In genomic region chr16:33714271-33714670, GRCm38 (mm10) we compare ENCODE assay signal across 8 mouse cellular contexts. TPM values are rescaled to one million over a fixed set of nuclear protein-coding genes. Genes with fewer than 3 reads are reported as not detected.
DNase-seq lines count a peak whose midpoint lies in the region; ATAC-seq and TF ChIP-seq lines count a peak whose summit lies in the region.

No protein-coding gene starts in this region.

- in situ Hi-C loops in ES-E14 (cut with MboI; ENCODE audit: low sequenced_read_pairs in 2 of 2, unreplicated experiment in 2 of 2), result no loop called here

- H3K4me3 ChIP-seq in ES-E14 (ENCODE audit: insufficient read depth in 1 of 2, low read depth in 1 of 2, low read length in 2 of 2, poor library complexity in 1 of 2, severe bottlenecking in 1 of 2), result peak overlapping the region in 1 of 2 experiments; percentile 39; a peak in 1 of 4 replicates
- H3K4me3 ChIP-seq in intestine, embryonic 14.5 days (ENCODE audit: low read depth, low read length), result peak overlapping the region; percentile 17
- no peak overlapping the region for H3K4me3 ChIP-seq in liver, postnatal 0 days (ENCODE audit: low read depth, low read length)
- H3K4me3 ChIP-seq in neural tube, embryonic 13.5 days, result 0 out of 2 replicates have a peak overlapping the region, but pooled peaks have one; percentile 12

- no peak overlapping the region for H3K27ac ChIP-seq in ES-E14 (ENCODE audit: insufficient read depth, low read depth, low read length, poor library complexity, severe bottlenecking)
- no peak overlapping the region for H3K27ac ChIP-seq in intestine, embryonic 14.5 days (ENCODE audit: low read depth)
- no peak overlapping the region for H3K27ac ChIP-seq in liver, postnatal 0 days (ENCODE audit: low read depth)
- no peak overlapping the region for H3K27ac ChIP-seq in neural tube, embryonic 13.5 days (replicated peaks)

- peak; percentile 95 for DNase-seq in ES-E14 (ENCODE audit: low read depth, low spot score)
- DNase-seq in adrenal gland, postnatal 36 days, result peak; percentile 71 to 81
- peak; percentile 59 for DNase-seq in forelimb bud, embryonic 11.5 days (ENCODE audit: low read depth, low spot score)
- peak; percentile 75 for DNase-seq in intestine, embryonic 14.5 days (ENCODE audit: low spot score)
- peak; percentile 82 for DNase-seq in liver, postnatal 0 days
- DNase-seq in thymus, postnatal 25 days, result peak; percentile 89
- no peak for DNase-seq in layer of hippocampus, postnatal 25 days (ENCODE audit: extremely low spot score in 1 of 2, low spot score in 1 of 2)

- H3K9me3 ChIP-seq in ES-E14 (ENCODE audit: control insufficient read depth, insufficient read depth, low read depth, low read length), result no peaks in the 10 kb centered on the region
- no peaks in the 10 kb centered on the region for H3K9me3 ChIP-seq in intestine, embryonic 14.5 days (ENCODE audit: control insufficient read depth, low read length)
- no peaks in the 10 kb centered on the region for H3K9me3 ChIP-seq in liver, postnatal 0 days (ENCODE audit: low read length)
- no peaks in the 10 kb centered on the region for H3K9me3 ChIP-seq in neural tube, embryonic 13.5 days

- peak overlapping the region; percentile 44 for H3K4me2 ChIP-seq in intestine, embryonic 14.5 days (ENCODE audit: low read length)
- H3K4me2 ChIP-seq in liver, postnatal 0 days (ENCODE audit: low read depth, low read length), result peak overlapping the region; percentile 60
- H3K4me2 ChIP-seq in neural tube, embryonic 13.5 days, result peak overlapping the region; percentile 40

- peak; percentile 65 for ATAC-seq in intestine, embryonic 14.5 days (replicated peaks; ENCODE audit: low FRiP score, low TSS enrichment, low read depth)
- peak; percentile 84 for ATAC-seq in liver, postnatal 0 days
- ATAC-seq in neural tube, embryonic 13.5 days (ENCODE audit: low read depth), result 0 out of 2 replicates have a peak, but pooled peaks have one; percentile 40

- H3K9ac ChIP-seq in ES-E14 (ENCODE audit: insufficient read depth, low read depth, low read length, poor library complexity, severe bottlenecking), result no peak overlapping the region
- no peak overlapping the region for H3K9ac ChIP-seq in intestine, embryonic 14.5 days (ENCODE audit: low read length)
- no peak overlapping the region for H3K9ac ChIP-seq in liver, postnatal 0 days (replicated peaks)
- H3K9ac ChIP-seq in neural tube, embryonic 13.5 days, result no peak overlapping the region

- peak; percentile 62 for TF ChIP-seq CTCF in liver, postnatal 0 days (IDR thresholded peaks at IDR 0.05; ENCODE audit: low read depth)

- TF ChIP-seq EP300 in liver, postnatal 0 days (IDR thresholded peaks at IDR 0.05; ENCODE audit: low read depth), result peak; percentile 50

- no peaks in the 10 kb centered on the region for H3K36me3 ChIP-seq in ES-E14 (ENCODE audit: control insufficient read depth, insufficient read depth, low read length, poor library complexity, severe bottlenecking)
- H3K36me3 ChIP-seq in intestine, embryonic 14.5 days (ENCODE audit: control insufficient read depth, insufficient read depth, low read length), result peaks cover 33% of the 10 kb centered on the region; the same call in 1 of the 2 replicates
- peaks cover 26% of the 10 kb centered on the region for H3K36me3 ChIP-seq in liver, postnatal 0 days (replicated peaks; ENCODE audit: insufficient read depth, low read length)
- peaks cover 7% of the 10 kb centered on the region; the same call in 1 of the 2 replicates for H3K36me3 ChIP-seq in neural tube, embryonic 13.5 days

- no peaks in the 10 kb centered on the region for H3K27me3 ChIP-seq in intestine, embryonic 14.5 days (replicated peaks; ENCODE audit: control insufficient read depth, insufficient read depth, low read length)
- no peaks in the 10 kb centered on the region for H3K27me3 ChIP-seq in liver, postnatal 0 days (ENCODE audit: insufficient read depth, low read length)
- no peaks in the 10 kb centered on the region for H3K27me3 ChIP-seq in neural tube, embryonic 13.5 days

- 6% methylated on average over 13 of the region's 13 CpGs for WGBS in intestine, embryonic 14.5 days
- 12% methylated on average over 13 of the region's 13 CpGs for WGBS in liver, postnatal 0 days (ENCODE audit: insufficient replicate concordance)
- 11% methylated on average over 13 of the region's 13 CpGs for WGBS in neural tube, embryonic 13.5 days

- peaks cover 2 to 12% of the 10 kb centered on the region in 2 experiments; a peak in 1 of 4 replicates for H3K4me1 ChIP-seq in ES-E14 (ENCODE audit: control insufficient read depth in 2 of 2, insufficient read depth in 2 of 2, low read length in 2 of 2, poor library complexity in 1 of 2)
- H3K4me1 ChIP-seq in intestine, embryonic 14.5 days (replicated peaks; ENCODE audit: control insufficient read depth, insufficient read depth, low read length), result peaks cover 8% of the 10 kb centered on the region; the same call in 1 of the 2 replicates
- H3K4me1 ChIP-seq in liver, postnatal 0 days (ENCODE audit: insufficient read depth), result peaks cover 8% of the 10 kb centered on the region; the same call in 1 of the 2 replicates
- 0 out of 2 replicates have a peak, but pooled peaks cover 14% of the 10 kb centered on the region for H3K4me1 ChIP-seq in neural tube, embryonic 13.5 days (replicated peaks)

TF ChIP-seq in ES-E14, 5 proteins besides CTCF, POLR2A, EP300 and RAD21:
- no peak for TF ChIP-seq CHD2 (IDR thresholded peaks at IDR 0.05; ENCODE audit: low read depth, low read length)
- no peak for TF ChIP-seq ZNF384 (IDR thresholded peaks at IDR 0.05; ENCODE audit: low read depth, low read length)
- TF ChIP-seq ZC3H11A (IDR thresholded peaks at IDR 0.05; ENCODE audit: borderline replicate concordance, low read depth, low read length), result no peak
- no peak for TF ChIP-seq MAFK (IDR thresholded peaks at IDR 0.05; ENCODE audit: insufficient read depth, low read depth, low read length)

RNA-seq across cellular contexts. Expression of gene Heg1, which starts 30.1 kb away (rescaled TPM):
- total RNA-seq in ES-E14 (2012; rRNA removed), result 5.3 and 8.7 TPM in 2 replicates
- 10 to 100 TPM; 50.3 to 76.7 TPM for total RNA-seq in adrenal gland, postnatal 36 days (2021)
- polyA plus RNA-seq in intestine, embryonic 14.5 days (2014; fragmentation: Nextera tagmentation; extraction: Ambion mirVana), result 26.5 and 28.4 TPM in 2 replicates
- 4.4 and 4.7 TPM in 2 replicates for polyA plus RNA-seq in liver, postnatal 0 days (2015; fragmentation: Nextera tagmentation; extraction: Ambion mirVana)
- polyA plus RNA-seq in neural tube, embryonic 13.5 days (2015; fragmentation: Nextera tagmentation; extraction: Ambion mirVana), result 9.6 and 12.6 TPM in 2 replicates
- 10 to 100 TPM; 20.5 to 27.8 TPM for total RNA-seq in layer of hippocampus, postnatal 25 days (2021)

Comparison
In these comparisons a context has a peak if more than half of its experiments do, and no peak if none do; other contexts are left out.
1. DNase-seq: peak in ES-E14 (single experiment), adrenal gland, postnatal 36 days (2 of 2), forelimb bud, embryonic 11.5 days (single experiment), intestine, embryonic 14.5 days (single experiment), liver, postnatal 0 days (single experiment) and thymus, postnatal 25 days (single experiment); none in layer of hippocampus, postnatal 25 days (0 of 2).
2. Peak in every context shown above with its lines, with median percentiles within 50 percentile points of each other: ATAC-seq and H3K4me2 ChIP-seq.